Mouse (Mus musculus) cerebellum, adult 11-12 months (tissue): Measurements from ENCODE around the gene Ppp1r14c.
"Not testable (repeated sequence)": the region's sequence is repeated elsewhere in the genome, so short reads cannot be mapped to it uniquely, and the experiment has no call there.

Experiments
- DNase-seq: peaks from one replicate; pipeline ENCODE4 v3.0.0; 2022

Gene Ppp1r14c

GRCm38 (mm10) chr10:3476611-3477010 lies 110.8 kb downstream of the Ppp1r14c start:
- no peak for DNase-seq

- no peak for DNase-seq
Observed at GRCm38 (mm10) chr10:3479772-3480171, 113.9 kb downstream of the Ppp1r14c start.

GRCm38 (mm10) chr10:3490052-3490451 lies 124.2 kb downstream of the Ppp1r14c start:
- no peak for DNase-seq

- no peak for DNase-seq
Observed at GRCm38 (mm10) chr10:3496791-3497190, 130.9 kb downstream of the Ppp1r14c start.

GRCm38 (mm10) chr10:3500846-3501245 lies 135.0 kb downstream of the Ppp1r14c start:
- not testable (repeated sequence) for DNase-seq

GRCm38 (mm10) chr10:3507484-3508221 lies 141.8 kb downstream of the Ppp1r14c start:
- DNase-seq: no peak

GRCm38 (mm10) chr10:3508222-3508588 lies 142.3 kb downstream of the Ppp1r14c start:
- DNase-seq: no peak

GRCm38 (mm10) chr10:3508746-3509145 lies 142.9 kb downstream of the Ppp1r14c start:
- DNase-seq: no peak

- DNase-seq: no peak
Observed at GRCm38 (mm10) chr10:3509663-3510277, 143.9 kb downstream of the Ppp1r14c start.

- DNase-seq: no peak
Observed at GRCm38 (mm10) chr10:3510486-3510885, 144.6 kb downstream of the Ppp1r14c start.

- no peak for DNase-seq
Observed at GRCm38 (mm10) chr10:3511401-3511800, 145.5 kb downstream of the Ppp1r14c start.

GRCm38 (mm10) chr10:3512620-3513305 lies 146.9 kb downstream of the Ppp1r14c start:
- DNase-seq: no peak

- DNase-seq: no peak
Observed at GRCm38 (mm10) chr10:3513947-3514346, 148.1 kb downstream of the Ppp1r14c start.
